Mouse (Mus musculus) CH12F3 (cell line): ENCODE data around the gene Krtap10-10.
"Not testable (repeated sequence)": the region's sequence is repeated elsewhere in the genome, so short reads cannot be mapped to it uniquely, and the experiment has no call there.

Experiments used
- in situ Hi-C: fragments of 300-500 bp; cut with MboI; formaldehyde crosslinking; loops from 2 replicates; pipeline ENCODE4 v1.14.3; 2020; ENCODE audit warnings: low sequenced_read_pairs

The Krtap10-10 gene

DNA sequence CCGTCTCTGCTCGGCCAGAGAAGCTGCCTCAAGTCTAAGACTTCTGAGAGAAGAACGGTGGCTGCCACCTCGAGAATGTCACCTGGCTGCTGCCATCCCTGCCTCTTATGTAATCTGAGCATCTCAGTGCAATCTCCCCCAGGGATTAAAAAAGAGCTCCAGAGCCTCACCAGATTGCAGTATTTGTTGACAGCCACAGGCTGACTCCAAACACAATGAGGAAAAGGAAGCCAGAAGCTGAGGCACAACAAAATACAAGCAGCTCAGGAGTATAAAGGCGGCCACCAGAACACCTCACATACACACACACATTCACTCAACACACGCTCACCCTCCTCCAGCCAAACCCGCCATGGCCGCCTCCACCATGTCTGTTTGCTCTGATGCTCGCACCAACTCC, at the start of gene Krtap10-10:
Krtap10-10 (plus strand) TSS at position 301 of the 400 bp plus-strand sequence.
- in situ Hi-C loops = no loop called here

DNA sequence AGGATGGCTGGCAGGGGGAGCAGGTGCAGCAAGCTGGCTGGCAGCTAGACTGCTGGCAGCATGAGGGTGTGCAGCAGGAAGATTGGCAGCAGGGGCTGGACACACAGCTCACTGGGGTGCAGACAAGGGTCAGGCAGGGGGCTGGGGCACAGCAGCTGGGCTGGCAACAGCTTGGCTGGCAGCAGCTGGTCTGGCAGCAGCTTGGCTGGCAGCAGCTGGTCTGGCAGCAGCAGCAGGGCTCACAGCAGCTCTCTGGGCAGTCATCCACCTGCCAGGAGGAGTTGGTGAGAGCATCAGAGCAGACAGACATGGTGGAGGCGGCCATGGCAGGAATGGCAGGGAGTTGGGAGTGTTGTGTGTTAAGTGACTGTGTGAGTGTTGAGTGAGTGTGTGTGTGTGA, 47.9 kb upstream of the Krtap10-10 start, which contains the start of gene Gm7137:
Gm7137 (minus strand) TSS at position 325 of the 400 bp plus-strand sequence.
- in situ Hi-C loops = not testable (repeated sequence)

GRCm38 (mm10) chr10:77788621-77789020, 47.1 kb upstream of the Krtap10-10 start:
- in situ Hi-C loops = no loop called here

- in situ Hi-C loops = no loop called here
Observed at GRCm38 (mm10) chr10:77794976-77795375, 40.8 kb upstream of the Krtap10-10 start, which contains the start of gene Gm9639. Gene Gm9639, minus strand, starts transcription at chr10:77795076.

DNA sequence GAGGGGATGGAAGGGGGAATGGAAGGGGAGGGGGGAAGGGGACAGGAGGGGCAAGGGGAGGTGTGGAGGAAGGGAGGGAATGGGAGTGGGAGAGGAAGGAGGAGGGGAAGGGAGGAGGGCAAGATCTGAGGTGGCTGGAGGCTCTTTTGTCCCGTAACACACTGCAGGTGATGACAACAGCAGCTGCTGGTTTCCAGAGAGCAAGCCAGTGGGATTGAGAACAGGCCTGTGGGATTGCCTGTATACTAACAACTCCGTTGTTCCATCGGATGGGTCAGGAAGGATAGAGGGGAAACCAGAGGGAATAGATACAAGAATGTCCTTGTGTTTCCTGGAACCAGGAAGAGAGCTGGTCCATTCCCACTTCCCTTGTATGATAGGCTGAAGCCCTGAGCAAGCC, 38.1 kb upstream of the Krtap10-10 start:
- in situ Hi-C loops = no loop called here

- in situ Hi-C loops = not testable (repeated sequence)
Observed at GRCm38 (mm10) chr10:77798164-77798920, 37.4 kb upstream of the Krtap10-10 start.

- in situ Hi-C loops = no loop called here
Observed at GRCm38 (mm10) chr10:77798921-77799508, 36.7 kb upstream of the Krtap10-10 start, which contains the start of gene Gm19668. Gene Gm19668, minus strand, starts transcription at chr10:77799133.

GRCm38 (mm10) chr10:77804095-77804494, 31.7 kb upstream of the Krtap10-10 start:
- in situ Hi-C loops = no loop called here

- in situ Hi-C loops = no loop called here
Observed at GRCm38 (mm10) chr10:77811743-77812142, 24.0 kb upstream of the Krtap10-10 start, which contains the start of gene Gm9507. Gene Gm9507, minus strand, starts transcription at chr10:77811843.

GRCm38 (mm10) chr10:77814382-77814781, 21.4 kb upstream of the Krtap10-10 start, which contains the start of gene Gm2696:
Gene Gm2696, plus strand, starts transcription at chr10:77814682.
- in situ Hi-C loops = no loop called here

GRCm38 (mm10) chr10:77815514-77815913, 20.2 kb upstream of the Krtap10-10 start:
- in situ Hi-C loops = no loop called here

GRCm38 (mm10) chr10:77818523-77818922, 17.2 kb upstream of the Krtap10-10 start:
- in situ Hi-C loops = no loop called here

DNA sequence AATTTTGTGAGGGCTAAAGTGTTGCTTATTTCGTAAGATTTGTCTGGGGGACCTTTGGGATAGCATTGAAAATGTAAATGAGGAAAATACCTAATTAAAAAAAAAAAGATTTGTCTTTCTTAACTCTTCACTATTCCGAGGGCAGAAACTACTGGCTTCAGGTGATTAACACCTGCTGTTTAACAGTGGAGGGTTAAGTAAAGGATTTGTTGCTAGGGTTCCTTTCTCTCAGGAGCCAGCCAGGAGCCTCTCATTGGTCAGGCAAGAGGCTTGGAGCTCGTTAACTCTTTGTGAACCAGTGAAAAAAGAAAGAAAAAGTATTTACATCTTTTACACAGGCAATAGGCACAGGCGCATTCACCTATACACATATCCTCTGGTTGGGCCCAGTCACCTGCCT, 16.5 kb upstream of the Krtap10-10 start:
- in situ Hi-C loops = no loop called here

DNA sequence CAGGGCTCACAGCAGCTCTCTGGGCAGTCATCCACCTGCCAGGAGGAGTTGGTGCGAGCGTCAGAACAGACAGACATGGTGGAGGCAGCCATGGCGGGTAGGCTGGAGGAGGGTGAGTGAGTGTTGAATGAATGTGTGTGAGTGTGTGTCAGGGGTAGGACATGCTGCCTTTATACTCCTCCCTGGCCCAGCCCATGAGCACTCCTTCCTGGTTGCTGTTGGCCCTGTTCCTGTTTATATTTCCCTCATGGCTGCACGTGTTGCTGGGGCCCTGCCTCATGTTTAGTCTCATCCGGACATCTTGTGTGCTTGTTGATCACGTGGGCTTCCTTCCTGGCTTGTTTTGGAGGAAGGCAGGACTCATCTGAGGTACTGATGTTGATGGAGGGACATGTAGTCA, 8.8 kb upstream of the Krtap10-10 start, which contains the start of gene Krtap10-4:
Krtap10-4 (minus strand) TSS at position 145 of the 400 bp plus-strand sequence.
- in situ Hi-C loops = no loop called here

DNA sequence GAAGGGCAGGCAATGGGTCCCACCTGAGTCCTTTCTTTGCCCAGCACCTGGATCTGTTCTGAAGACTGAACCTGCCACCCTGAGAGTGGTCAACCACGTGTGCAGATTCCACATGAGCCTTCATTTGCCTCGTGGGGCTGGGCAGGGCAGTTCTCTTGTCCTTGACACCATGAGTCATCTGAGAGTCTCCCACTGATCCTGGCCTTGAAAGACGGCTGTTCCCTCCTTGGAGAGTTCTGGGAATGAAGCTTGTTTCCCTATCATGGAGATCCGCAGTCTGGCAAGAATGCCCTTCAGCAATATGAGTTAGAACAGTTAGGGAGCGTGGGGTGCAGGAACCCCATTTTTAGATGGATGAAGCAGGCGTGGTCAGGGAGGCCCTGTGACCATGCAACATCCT, 3.3 kb downstream of the Krtap10-10 start:
- in situ Hi-C loops = no loop called here

GRCm38 (mm10) chr10:77846503-77846902, 10.8 kb downstream of the Krtap10-10 start, which contains the start of gene Gm36176:
Gene Gm36176, plus strand, starts transcription at chr10:77846803.
- in situ Hi-C loops = no loop called here

- in situ Hi-C loops = no loop called here
Observed at GRCm38 (mm10) chr10:77846961-77847360, 11.2 kb downstream of the Krtap10-10 start.

DNA sequence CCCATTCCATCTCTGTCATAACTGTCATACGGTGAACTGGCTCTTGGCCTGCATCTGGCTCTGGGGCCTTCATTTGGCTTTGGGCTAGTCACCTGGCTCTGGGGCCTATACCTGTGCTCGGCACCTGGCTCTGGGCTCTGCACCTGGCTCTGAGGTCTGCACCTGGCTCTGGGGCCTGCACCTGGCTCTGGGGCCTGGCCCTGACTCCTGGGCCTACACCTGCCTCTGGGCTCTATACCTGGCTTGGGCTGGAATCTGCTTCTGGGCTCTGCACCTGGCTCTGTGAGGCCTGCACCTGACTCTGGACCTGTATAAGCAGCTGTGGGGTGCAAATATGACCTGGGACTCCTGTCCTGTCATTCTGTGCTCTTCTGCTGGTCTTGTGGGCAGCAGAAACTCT, 11.8 kb downstream of the Krtap10-10 start:
- in situ Hi-C loops = no loop called here

- in situ Hi-C loops = no loop called here
Observed at GRCm38 (mm10) chr10:77852559-77852958, 16.8 kb downstream of the Krtap10-10 start, which contains the start of gene Gm10318. Gene Gm10318, plus strand, starts transcription at chr10:77852859.

DNA sequence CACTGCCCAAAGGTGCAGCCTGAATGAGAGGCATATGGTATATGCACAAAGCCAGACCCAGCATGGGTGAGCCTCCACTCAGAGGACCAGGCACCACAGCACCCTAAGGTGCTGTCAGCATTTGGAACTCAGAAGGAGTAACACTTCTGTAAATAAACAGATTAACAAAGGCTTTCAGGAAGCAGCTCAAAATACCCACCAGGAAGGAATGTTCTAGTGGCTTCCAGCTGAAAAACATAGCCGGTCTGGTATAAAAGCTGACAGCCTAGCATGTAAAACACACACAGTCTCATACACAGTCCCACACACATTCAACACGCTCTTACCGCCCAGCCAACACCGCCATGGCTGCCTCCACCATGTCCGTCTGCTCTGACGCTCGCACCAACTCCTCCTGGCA, 25.9 kb downstream of the Krtap10-10 start, which contains the start of gene Gm3285:
Gm3285 (plus strand) TSS at position 301 of the 400 bp plus-strand sequence.
- in situ Hi-C loops = no loop called here

DNA sequence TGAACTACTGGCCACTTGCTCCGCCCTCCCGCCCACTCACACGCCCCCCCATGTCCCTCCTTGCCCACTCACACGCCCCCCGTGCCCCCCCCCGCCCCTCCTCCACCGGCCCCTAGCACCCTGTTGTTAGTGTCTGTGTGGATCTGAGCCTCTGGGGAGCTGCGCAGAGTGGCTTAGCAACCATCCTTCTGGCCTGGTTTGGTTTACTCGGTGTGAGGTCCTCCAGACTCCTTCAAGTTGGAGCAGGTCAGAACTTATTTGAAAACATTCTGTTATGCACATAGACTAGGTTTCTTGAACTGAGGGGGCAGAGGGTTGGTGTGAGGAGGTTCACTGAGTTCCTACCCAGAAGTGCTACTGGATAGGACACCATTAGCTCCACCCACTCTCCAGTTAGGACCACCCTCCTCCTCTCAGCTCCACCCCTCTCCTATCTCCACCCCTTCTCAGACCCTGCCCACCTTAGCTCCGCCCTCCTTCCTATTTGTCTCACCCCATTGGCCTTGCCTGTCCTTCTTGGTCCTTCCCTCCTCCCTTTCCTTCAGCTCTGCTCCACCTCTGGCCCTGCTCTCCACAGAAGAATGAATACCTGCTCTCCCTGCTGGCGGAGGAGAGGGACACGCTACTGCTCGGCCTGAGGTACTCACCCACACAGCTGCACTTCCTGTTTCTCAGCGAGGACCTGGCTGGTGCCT, 28.5 kb downstream of the Krtap10-10 start:
- in situ Hi-C loops = no loop called here
